Mouse (Mus musculus): Measurements from ENCODE around the gene Mbd4. TPM values are rescaled to one million over a fixed set of nuclear protein-coding genes. Genes with fewer than 3 reads are reported as not detected.

The Mbd4 gene
- polyA plus RNA-seq, 1 experiment: 6.4 TPM

DNA sequence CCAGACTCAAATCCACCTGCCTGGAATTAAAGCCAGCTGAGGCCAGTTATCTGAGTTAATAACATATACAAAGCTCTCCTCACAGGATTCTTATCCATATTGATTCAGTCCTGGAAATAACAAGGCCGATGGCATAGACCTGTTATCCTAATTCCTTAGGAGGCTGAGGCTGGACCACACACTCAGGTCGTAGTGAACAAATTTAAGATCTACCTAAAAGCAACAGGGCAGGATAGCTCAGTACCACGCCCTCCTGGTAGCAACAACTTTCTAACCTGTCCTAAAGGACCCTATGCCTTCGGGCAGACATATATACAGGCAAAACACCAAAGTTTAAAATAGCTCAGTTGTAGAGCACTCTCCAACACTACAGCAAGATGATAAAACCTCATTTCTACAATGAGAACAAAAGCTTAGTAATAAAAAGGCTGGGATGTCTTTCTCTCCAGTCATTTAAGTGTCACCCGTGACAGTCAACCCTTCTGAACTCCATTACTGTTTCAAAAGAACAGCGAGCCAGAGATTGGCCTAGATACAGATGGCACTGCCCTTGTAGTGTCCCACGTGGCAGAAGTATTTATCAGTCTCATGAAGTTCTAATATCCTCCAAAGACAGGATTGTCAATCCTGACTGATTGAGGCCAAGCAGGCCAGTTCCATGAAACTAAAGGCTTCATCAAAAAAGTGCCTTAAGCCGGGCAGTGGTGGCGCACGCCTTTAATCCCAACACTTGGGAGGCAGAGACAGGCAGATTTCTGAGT is 48.6 kb downstream of the Mbd4 start:
- TF ChIP-seq POLR2A (IDR thresholded peaks at IDR 0.05; ENCODE audit: low read depth, low read length) (no peak), CTCF (IDR thresholded peaks at IDR 0.05; ENCODE audit: borderline replicate concordance, insufficient read depth, low read length) (no peak)
- H3K4me3 ChIP-seq (ENCODE audit: insufficient read depth, low read length): no peak overlapping the region
- 0 out of 2 replicates have a peak, but pooled peaks cover 3% of the 10 kb centered on the region for H3K4me1 ChIP-seq (ENCODE audit: control insufficient read depth, insufficient read depth, low read length)
- H3K27ac ChIP-seq (ENCODE audit: insufficient read depth, low read length): no peak overlapping the region

DNA sequence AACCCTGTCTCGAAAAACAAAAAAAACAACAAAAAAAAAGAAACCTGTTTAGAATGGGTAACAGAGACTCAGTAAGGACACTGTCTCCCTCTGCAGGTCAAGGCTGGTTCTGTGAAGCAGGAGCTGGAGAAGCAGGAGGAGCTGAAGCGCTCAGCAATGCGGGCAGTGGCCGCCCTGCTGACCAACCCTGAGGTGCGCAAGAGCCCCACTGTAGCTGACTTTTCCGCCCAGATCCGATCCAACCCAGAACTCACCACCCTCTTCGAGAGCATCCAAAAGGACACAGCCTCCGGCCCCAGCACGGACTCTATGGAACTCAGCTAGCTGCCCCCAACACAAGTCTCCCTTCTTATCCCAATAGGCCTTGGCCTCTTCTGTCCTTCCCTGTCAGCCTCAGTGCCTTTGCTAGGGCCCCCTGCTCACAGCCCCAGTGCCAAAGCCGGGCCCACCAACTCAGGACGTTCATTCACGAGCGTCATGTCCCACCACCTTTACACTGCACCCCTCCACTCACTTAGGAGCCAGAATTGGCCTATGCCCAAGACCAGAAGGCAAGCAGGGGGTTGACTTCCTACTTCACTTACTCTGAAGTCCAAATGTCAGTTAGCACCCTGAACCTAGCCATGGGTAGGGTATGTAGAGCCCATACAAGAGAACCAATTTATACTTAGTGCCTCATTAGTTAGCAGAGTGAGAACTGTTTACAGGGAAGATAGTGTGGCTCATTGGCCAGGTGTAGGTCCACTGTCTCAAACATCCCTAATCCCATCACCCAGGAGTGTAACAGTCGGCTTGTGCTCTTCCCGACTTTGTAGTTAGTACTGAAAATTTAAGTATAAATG is 49.4 kb downstream of the Mbd4 start:
- 0 out of 2 replicates have a peak, but pooled peaks cover 3% of the 10 kb centered on the region for H3K4me1 ChIP-seq (ENCODE audit: control insufficient read depth, insufficient read depth, low read length)
- no peak overlapping the region for H3K4me3 ChIP-seq (ENCODE audit: insufficient read depth, low read length)
- H3K27ac ChIP-seq (ENCODE audit: insufficient read depth, low read length): no peak overlapping the region
- peak; percentile 75; the same call in 1 of the 2 replicates for TF ChIP-seq CTCF (IDR thresholded peaks at IDR 0.05; ENCODE audit: borderline replicate concordance, insufficient read depth, low read length)
- TF ChIP-seq POLR2A (IDR thresholded peaks at IDR 0.05; ENCODE audit: low read depth, low read length): peak; percentile 34; the same call in 1 of the 2 replicates

- TF ChIP-seq CTCF (IDR thresholded peaks at IDR 0.05; ENCODE audit: borderline replicate concordance, insufficient read depth, low read length): no peak
- no peak for TF ChIP-seq POLR2A (IDR thresholded peaks at IDR 0.05; ENCODE audit: low read depth, low read length)
- Histone ChIP-seq H3K4me3 (ENCODE audit: insufficient read depth, low read length) (no peak overlapping the region), H3K4me1 (ENCODE audit: control insufficient read depth, insufficient read depth, low read length) (0 out of 2 replicates have a peak, but pooled peaks cover 3% of the 10 kb centered on the region), H3K27ac (ENCODE audit: insufficient read depth, low read length) (no peak overlapping the region)
Measured at GRCm38 (mm10) chr6:115801811-115802210, 51.4 kb downstream of the Mbd4 start.

DNA sequence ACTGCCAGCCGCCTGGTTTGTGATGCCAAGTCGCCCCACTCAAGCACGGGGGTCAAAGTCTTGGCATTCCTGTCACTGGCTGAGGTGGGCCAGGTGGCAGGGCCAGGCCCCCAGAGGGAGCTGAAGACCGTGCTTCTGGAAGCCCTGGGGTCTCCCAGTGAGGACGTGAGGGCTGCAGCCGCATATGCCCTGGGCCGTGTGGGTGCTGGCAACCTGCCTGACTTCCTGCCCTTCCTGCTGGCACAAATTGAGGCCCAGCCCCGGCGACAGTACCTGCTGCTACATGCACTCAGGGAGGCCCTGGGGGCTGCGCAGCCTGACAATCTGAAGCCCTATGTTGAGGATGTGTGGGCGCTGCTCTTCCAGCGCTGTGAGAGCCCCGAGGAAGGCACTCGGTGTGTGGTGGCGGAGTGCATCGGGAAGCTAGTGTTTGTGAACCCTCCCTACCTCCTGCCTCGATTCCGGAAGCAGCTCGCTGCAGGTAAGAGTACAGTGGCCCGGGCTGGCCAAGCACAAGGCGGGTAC is 60.4 kb downstream of the Mbd4 start:
- Histone ChIP-seq H3K4me3 (ENCODE audit: insufficient read depth, low read length) (no peak overlapping the region), H3K27ac (ENCODE audit: insufficient read depth, low read length) (no peak overlapping the region)
- TF ChIP-seq POLR2A (IDR thresholded peaks at IDR 0.05; ENCODE audit: low read depth, low read length) (no peak), CTCF (IDR thresholded peaks at IDR 0.05; ENCODE audit: borderline replicate concordance, insufficient read depth, low read length) (no peak)

GRCm38 (mm10) chr6:115791842-115792686 is 61.1 kb downstream of the Mbd4 start:
- Histone ChIP-seq H3K4me1 (ENCODE audit: control insufficient read depth, insufficient read depth, low read length) (no peaks in the 10 kb centered on the region), H3K27ac (ENCODE audit: insufficient read depth, low read length) (no peak overlapping the region), H3K4me3 (ENCODE audit: insufficient read depth, low read length) (no peak overlapping the region)
- no peak for TF ChIP-seq CTCF (IDR thresholded peaks at IDR 0.05; ENCODE audit: borderline replicate concordance, insufficient read depth, low read length)
- no peak for TF ChIP-seq POLR2A (IDR thresholded peaks at IDR 0.05; ENCODE audit: low read depth, low read length)

More for the DNA sequence above, 60.4 kb downstream of the Mbd4 start:
- H3K4me1 ChIP-seq (ENCODE audit: control insufficient read depth, insufficient read depth, low read length): no peaks in the 10 kb centered on the region

- H3K4me3 ChIP-seq (ENCODE audit: insufficient read depth, low read length): no peak overlapping the region
- H3K27ac ChIP-seq (ENCODE audit: insufficient read depth, low read length): no peak overlapping the region
- no peaks in the 10 kb centered on the region for H3K4me1 ChIP-seq (ENCODE audit: control insufficient read depth, insufficient read depth, low read length)
- no peak for TF ChIP-seq CTCF (IDR thresholded peaks at IDR 0.05; ENCODE audit: borderline replicate concordance, insufficient read depth, low read length)
- no peak for TF ChIP-seq POLR2A (IDR thresholded peaks at IDR 0.05; ENCODE audit: low read depth, low read length)
Measured at GRCm38 (mm10) chr6:115791016-115791415, 62.2 kb downstream of the Mbd4 start.

Other genes starting within 250 kb of the Mbd4 start
- 60.5 and 69.8 TPM in 2 replicates for gene Raf1, start 176.7 kb downstream of the Mbd4 start, polyA plus RNA-seq (2011; ENCODE audit: insufficient read length, low read depth, missing spikeins)
- gene Tmem40, start 91.0 kb downstream of the Mbd4 start, polyA plus RNA-seq (2011; ENCODE audit: insufficient read length, low read depth, missing spikeins): 1.6 and 2.0 TPM in 2 replicates
- 12.0 and 12.3 TPM in 2 replicates for gene Cand2, start 78.8 kb downstream of the Mbd4 start, polyA plus RNA-seq (2011; ENCODE audit: insufficient read length, low read depth, missing spikeins)
- gene Rpl32, start 44.6 kb downstream of the Mbd4 start, polyA plus RNA-seq (2011; ENCODE audit: insufficient read length, low read depth, missing spikeins): 2,350 and 2,369 TPM in 2 replicates
- 0.19 and 0.20 TPM in 2 replicates for gene Efcab12, start 15.0 kb downstream of the Mbd4 start, polyA plus RNA-seq (2011; ENCODE audit: insufficient read length, low read depth, missing spikeins)
- 13.5 and 19.1 TPM in 2 replicates for gene Ift122, start 99 bp upstream of the Mbd4 start, polyA plus RNA-seq (2011; ENCODE audit: insufficient read length, low read depth, missing spikeins)
- not detected in 2 replicates for gene Rho, start 78.4 kb upstream of the Mbd4 start, polyA plus RNA-seq (2011; ENCODE audit: insufficient read length, low read depth, missing spikeins)
- not detected in 2 replicates for gene H1foo, start 91.6 kb upstream of the Mbd4 start, polyA plus RNA-seq (2011; ENCODE audit: insufficient read length, low read depth, missing spikeins)
- gene Plxnd1, start 141.6 kb upstream of the Mbd4 start, polyA plus RNA-seq (2011; ENCODE audit: insufficient read length, low read depth, missing spikeins): 28.4 and 28.8 TPM in 2 replicates